Mouse (Mus musculus) small intestine, adult 2 months (tissue): ENCODE data around the gene Kremen2. TPM values are rescaled to one million over a fixed set of nuclear protein-coding genes. Genes with fewer than 3 reads are reported as not detected.

Experiments
- H3K27ac ChIP-seq: fragments of 200-500 bp; 2 replicates; pipeline ENCODE4 v1.5.1; 2012; ENCODE audit warnings: low read depth, low read length, control low read depth, inconsistent platforms; ENCODE audit not compliant: insufficient read depth
- H3K27me3 ChIP-seq: fragments of 200-500 bp; 2 replicates; pipeline ENCODE4 v1.6.1; 2012; ENCODE audit warnings: mild to moderate bottlenecking, moderate library complexity, low read length, inconsistent platforms; ENCODE audit not compliant: control insufficient read depth, insufficient read depth
- H3K36me3 ChIP-seq: fragments of 200-500 bp; 2 replicates; pipeline ENCODE4 v1.6.1; 2012; ENCODE audit warnings: mild to moderate bottlenecking, low read length, control low read depth, inconsistent platforms; ENCODE audit not compliant: control insufficient read depth, insufficient read depth
- H3K4me1 ChIP-seq: fragments of 200-500 bp; 2 replicates; pipeline ENCODE4 v1.6.1; 2012; ENCODE audit warnings: low read length, inconsistent platforms, mixed read lengths; ENCODE audit not compliant: control insufficient read depth, insufficient read depth, insufficient read length
- H3K4me3 ChIP-seq: fragments of 200-500 bp; 2 replicates; pipeline ENCODE4 v1.5.1; 2012; ENCODE audit warnings: low read depth, mild to moderate bottlenecking, control low read depth, inconsistent platforms, low read length, moderate library complexity
- CTCF ChIP-seq: fragments of 200-500 bp; IDR thresholded peaks from 2 replicates; pipeline ENCODE4 v1.5.1; 2012; ENCODE audit warnings: low read depth, mild to moderate bottlenecking, control low read depth, inconsistent platforms, low read length, moderate library complexity, mixed read lengths; ENCODE audit not compliant: insufficient replicate concordance, insufficient read length; ENCODE audit errors: extremely low read depth
- POLR2A ChIP-seq: fragments of 200-500 bp; IDR thresholded peaks from 2 replicates; pipeline ENCODE4 v1.6.1; 2012; ENCODE audit warnings: low read depth, mild to moderate bottlenecking, control low read depth, inconsistent platforms, low read length, moderate library complexity
- WGBS: fragments of 180-500 bp; shearing (Covaris S2); methylation state at CpG from one replicate; pipeline ENCODE4 v1.1.7; 2018; 5-methylcytosine and 5-hydroxymethylcytosine counted together
- polyA plus RNA-seq: library from polyadenylated mRNA; depleted of rRNA; stranded (reverse); fragments of >200 nt; gene quantifications from 2 replicates; pipeline ENCODE4 v1.2.3, GENCODE M21; 2012

Gene Kremen2
- polyA plus RNA-seq, 1 experiment = 2.9 TPM

DNA sequence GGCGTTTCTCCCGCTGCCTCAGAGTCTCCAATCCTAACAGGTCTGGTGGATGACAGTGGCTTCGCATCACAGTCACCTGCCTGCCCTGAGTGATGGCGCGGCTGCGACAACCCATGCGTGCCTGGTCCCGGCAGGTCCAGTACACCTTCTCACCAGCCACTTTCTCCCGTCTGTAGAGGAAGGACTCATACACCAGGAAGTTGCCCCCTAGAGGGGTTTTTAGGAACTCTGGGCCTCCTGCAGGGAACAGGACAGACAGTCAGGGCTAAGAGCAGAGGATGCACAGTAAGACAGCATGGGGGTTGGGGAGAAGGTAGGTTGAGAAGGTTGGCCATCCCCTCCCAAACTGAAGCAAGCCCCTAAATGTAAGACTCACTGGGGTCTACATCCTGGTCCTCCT is 14.6 kb upstream of the Kremen2 start:
- H3K27ac ChIP-seq = no peak overlapping the region
- TF ChIP-seq POLR2A (no peak), CTCF (no peak)
- H3K4me1 ChIP-seq = peaks cover 19% of the 10 kb centered on the region; the same call in 1 of the 2 replicates
- no peaks in the 10 kb centered on the region for H3K27me3 ChIP-seq
- WGBS = 96% methylated on average over 9 of the region's 9 CpGs
- H3K36me3 ChIP-seq = peaks cover 13% of the 10 kb centered on the region
- H3K4me3 ChIP-seq = peak overlapping the region; percentile 23; the same call in 1 of the 2 replicates

DNA sequence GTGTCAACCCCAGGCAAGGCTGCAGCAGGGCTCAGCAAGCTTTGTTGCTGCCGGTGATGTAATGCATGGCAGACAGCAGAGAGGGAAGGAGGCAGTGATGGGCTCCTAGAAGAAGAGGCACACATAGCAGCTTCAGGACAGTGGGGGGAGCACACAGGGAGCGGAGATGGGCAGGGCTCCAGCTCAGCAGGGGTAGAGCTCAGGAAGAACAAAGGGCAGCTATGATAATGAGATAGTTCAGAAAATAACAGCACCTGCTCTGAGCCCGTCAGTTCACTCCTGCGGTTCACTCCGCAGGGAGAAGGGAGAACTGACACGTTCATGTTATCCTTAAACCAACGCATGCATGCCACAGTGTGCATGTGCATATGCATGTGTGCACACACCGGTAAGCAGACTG is 13.2 kb upstream of the Kremen2 start:
- TF ChIP-seq POLR2A (peak; percentile 32; the same call in 1 of the 2 replicates), CTCF (no peak)
- 49% methylated on average over 8 of the region's 8 CpGs for WGBS
- peaks cover 18% of the 10 kb centered on the region; the same call in 1 of the 2 replicates for H3K4me1 ChIP-seq
- peaks cover 13% of the 10 kb centered on the region for H3K36me3 ChIP-seq
- no peak overlapping the region for H3K27ac ChIP-seq
- H3K4me3 ChIP-seq = 0 out of 2 replicates have a peak overlapping the region, but pooled peaks have one; percentile 1
- no peaks in the 10 kb centered on the region for H3K27me3 ChIP-seq

DNA sequence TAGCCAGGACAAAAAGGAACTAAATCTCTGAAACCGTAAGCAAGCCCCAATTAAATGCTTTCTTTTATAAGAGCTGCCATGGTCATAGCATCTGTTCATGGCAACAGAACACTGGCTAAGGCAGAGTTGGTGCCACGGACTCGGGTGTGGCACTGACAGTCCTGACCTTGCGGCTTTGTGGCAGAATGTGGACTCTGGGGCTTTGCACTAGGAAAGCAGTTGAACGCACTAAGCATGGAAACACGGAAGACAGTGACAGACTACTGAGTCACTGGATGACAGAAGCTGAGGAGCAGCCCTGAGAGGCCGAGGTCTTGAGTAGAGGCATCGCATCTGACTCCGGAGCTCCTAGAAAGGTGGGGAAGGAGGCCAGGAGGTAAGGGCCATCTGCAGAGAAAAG is 11.9 kb upstream of the Kremen2 start:
- H3K27ac ChIP-seq = peak overlapping the region; percentile 47; the same call in 1 of the 2 replicates
- TF ChIP-seq CTCF = no peak
- no peak for TF ChIP-seq POLR2A
- H3K4me1 ChIP-seq = peaks cover 9% of the 10 kb centered on the region; the same call in 1 of the 2 replicates
- H3K27me3 ChIP-seq = no peaks in the 10 kb centered on the region
- whole genome bisulfite sequencing = 81% methylated on average over 9 of the region's 9 CpGs
- no peak overlapping the region for H3K4me3 ChIP-seq
- peaks cover 17% of the 10 kb centered on the region for H3K36me3 ChIP-seq

DNA sequence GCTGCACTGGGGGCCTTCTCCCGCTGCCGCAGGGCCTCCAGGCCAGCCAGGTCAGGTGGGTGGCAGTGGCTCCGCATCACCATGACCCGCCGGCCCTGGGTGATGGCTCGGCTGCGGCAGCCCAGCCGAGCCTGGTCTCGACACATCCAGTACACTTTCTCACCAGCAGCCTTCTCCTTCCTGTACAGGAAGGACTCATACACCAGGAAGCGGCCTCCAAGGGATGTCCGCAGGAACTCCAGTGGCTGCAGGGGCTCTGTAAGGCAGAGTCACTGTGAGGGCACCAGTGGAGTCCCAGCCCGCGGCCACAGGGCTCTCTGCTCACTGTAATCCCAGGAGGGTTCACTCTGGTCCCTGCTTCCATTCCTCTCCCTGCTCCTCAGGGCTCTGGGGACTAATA is 10.1 kb upstream of the Kremen2 start:
- Histone ChIP-seq H3K4me3 (no peak overlapping the region), H3K36me3 (peaks cover 14% of the 10 kb centered on the region), H3K27me3 (no peaks in the 10 kb centered on the region), H3K27ac (no peak overlapping the region), H3K4me1 (peaks cover 7% of the 10 kb centered on the region; the same call in 1 of the 2 replicates)
- no peak for TF ChIP-seq POLR2A
- WGBS = 83% methylated on average over 13 of the region's 13 CpGs

DNA sequence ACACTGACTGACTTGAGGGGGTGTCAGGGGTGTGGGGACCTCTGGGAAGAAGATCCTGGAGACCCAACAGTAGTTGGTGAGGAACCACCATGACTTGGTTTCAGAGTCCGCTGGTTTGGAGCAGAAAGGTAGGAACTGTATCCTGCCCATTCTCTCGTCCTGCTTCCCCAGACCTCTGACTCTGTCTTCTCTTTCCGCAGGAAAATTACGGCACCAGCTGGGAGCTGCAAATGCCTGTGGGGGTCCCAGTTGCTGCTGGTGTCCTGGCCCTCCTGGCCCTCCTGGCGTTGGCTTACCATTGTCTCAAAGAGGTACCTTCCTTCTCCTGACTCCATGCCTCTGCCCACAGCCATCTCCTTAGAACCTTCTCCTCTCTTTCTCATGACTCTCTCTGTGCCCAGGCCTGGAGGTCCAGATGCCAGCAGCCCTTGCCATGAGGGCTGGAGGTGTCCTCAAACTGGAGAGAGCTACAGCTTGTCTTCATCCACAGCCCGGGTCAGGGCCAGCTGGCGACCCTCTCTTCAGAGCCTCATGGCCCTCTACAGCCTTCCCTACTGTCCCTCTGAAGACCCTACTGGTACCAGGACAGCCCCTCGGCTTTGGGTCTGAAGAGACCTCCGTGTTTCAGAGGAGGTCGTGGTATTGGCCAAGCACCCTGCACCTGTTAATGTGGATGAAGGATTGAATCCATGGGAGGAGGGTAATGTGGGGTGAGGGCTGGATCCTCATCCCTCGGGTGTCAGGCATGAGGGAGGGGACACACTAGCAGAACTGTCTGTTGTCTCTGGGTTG is 4.0 kb upstream of the Kremen2 start:
- peak overlapping the region; percentile 48 for H3K27ac ChIP-seq
- H3K4me1 ChIP-seq = peaks cover 24% of the 10 kb centered on the region
- 82% methylated on average over 11 of the region's 11 CpGs for WGBS
- peaks cover 5% of the 10 kb centered on the region for H3K36me3 ChIP-seq
- peaks cover 11% of the 10 kb centered on the region; the same call in 1 of the 2 replicates for H3K27me3 ChIP-seq
- H3K4me3 ChIP-seq = peak overlapping the region; percentile 58
- no peak for TF ChIP-seq POLR2A
- TF ChIP-seq CTCF = no peak

DNA sequence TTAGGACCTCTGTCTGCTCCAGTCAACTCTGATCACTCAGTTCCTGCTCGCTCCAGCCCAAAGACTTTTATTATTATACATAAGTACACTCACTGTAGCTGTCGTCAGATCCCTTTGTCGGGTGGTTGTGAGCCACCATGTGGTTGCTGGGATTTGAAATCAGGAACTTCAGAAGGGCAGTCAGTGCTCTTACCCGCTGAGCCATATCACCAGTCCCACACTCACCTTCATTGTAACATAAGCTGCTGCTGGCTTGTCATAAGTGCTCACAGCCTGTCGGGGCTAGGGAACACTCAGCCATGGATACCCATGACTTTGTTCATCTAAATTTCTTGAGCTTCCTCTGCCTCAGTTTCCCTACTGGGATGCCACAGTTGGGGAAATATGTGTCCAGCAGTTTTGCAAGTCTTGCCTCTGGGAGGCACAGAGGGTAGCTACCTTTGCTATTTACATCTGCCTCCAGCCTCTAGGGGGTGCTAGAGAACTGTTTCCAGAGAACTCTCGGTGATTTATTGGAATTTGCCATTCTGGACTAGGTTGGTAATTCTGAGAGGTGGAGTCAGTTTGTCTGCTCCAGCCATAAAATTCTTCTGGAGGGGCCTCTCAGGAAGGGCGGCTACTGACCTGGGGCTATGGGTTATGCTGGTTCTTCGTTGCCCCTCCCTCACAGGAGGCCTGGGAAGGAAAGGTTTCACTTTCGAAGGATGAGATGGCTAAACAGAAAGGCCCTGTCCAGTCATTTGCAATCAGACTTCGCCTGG is 3.2 kb upstream of the Kremen2 start:
- Histone ChIP-seq H3K27ac (peak overlapping the region; percentile 48), H3K27me3 (peaks cover 14% of the 10 kb centered on the region; the same call in 1 of the 2 replicates), H3K4me3 (peak overlapping the region; percentile 58), H3K4me1 (peaks cover 24% of the 10 kb centered on the region), H3K36me3 (peaks cover 5% of the 10 kb centered on the region)
- WGBS = 10% methylated on average over 10 of the region's 10 CpGs
- TF ChIP-seq POLR2A (no peak), CTCF (peak; percentile 75; the same call in 1 of the 2 replicates)

DNA sequence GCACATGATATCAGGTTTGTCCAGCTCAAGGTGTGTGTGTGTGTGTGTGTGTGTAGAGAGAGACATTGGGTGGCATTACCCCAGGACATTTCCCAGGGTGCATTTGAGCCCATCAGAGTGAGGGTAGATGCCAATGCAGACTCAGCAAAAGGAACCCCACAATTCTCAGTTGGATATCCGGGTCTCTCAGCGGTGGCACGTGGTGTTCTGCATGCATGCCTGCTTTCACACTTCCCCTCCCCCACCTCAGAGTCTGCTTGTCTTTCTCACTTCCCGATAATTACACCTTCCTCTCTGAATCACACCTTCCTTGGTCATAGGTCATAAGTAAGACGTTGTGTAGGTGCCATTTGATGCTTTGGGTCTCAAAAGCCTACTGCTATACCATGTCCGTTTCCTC is 2.4 kb upstream of the Kremen2 start:
- peaks cover 28% of the 10 kb centered on the region for H3K4me1 ChIP-seq
- 11% methylated on average over 6 of the region's 6 CpGs for WGBS
- no peak overlapping the region for H3K27ac ChIP-seq
- no peak for TF ChIP-seq CTCF
- TF ChIP-seq POLR2A = no peak
- H3K4me3 ChIP-seq = no peak overlapping the region
- H3K27me3 ChIP-seq = peaks cover 14% of the 10 kb centered on the region; the same call in 1 of the 2 replicates
- peaks cover 5% of the 10 kb centered on the region for H3K36me3 ChIP-seq
